Mouse (Mus musculus) megakaryocyte, embryonic 14.5 days (primary cell): ENCODE data around the gene Slc44a1.

Experiments used
- FLI1 ChIP-seq: IDR thresholded peaks from 2 replicates; pipeline ENCODE4 v1.6.1; 2012; ENCODE audit warnings: low read length, inconsistent platforms, mixed read lengths
- GATA1 ChIP-seq: IDR thresholded peaks from 3 replicates; pipeline ENCODE4 v1.6.1; 2012; ENCODE audit warnings: mixed read lengths, low read length, inconsistent platforms, borderline replicate concordance

- no peak for TF ChIP-seq GATA1
- no peak for TF ChIP-seq FLI1
Measured at GRCm38 (mm10) chr4:53600462-53600861, 160.2 kb downstream of the Slc44a1 start.
